Mouse (Mus musculus) cerebellum, postnatal 36 days (tissue): ENCODE data around the gene Cep170b.

ENCODE experiments used
- DNase-seq, 2 experiments: peaks; one replicate each; pipeline ENCODE4 v3.0.0; 2021 to 2022; ENCODE audit warnings: mixed read lengths in 2 of 2

The Cep170b gene

DNA sequence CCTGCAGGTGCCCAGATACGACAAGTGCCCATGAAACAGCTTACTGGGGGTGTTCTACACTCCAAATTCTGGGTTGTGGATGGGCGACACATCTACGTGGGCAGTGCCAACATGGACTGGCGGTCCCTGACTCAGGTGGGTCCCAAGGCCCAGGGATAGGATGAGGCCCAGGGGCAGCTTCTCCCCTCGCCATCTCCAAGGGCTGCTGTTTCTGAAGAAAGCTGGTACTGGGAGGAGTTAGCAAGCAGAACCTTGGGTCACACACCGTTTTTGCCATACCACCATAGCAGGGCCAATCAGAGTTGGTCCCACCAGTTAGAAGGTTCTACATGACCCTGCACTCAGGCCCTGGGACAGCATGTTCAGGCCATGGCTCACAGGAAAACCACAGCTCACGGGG, 44.7 kb downstream of the Cep170b start:
- DNase-seq = peak in 1 of 2 experiments; percentile 0

DNA sequence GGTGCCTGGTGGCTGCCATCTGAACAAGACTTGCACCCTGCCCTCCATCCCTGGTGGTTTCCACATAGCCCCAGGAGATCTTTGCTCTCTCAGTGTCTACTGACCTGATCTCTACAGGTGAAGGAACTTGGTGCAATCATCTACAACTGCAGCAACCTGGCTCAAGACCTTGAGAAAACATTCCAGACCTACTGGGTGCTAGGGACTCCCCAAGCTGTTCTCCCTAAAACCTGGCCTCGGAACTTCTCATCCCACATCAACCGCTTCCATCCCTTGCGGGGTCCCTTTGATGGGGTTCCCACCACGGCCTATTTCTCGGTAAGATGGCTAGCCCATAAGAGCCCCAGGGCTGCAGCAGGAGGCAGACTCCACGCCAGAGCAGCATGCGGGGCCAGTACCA, 46.3 kb downstream of the Cep170b start:
- DNase-seq = no peak

DNA sequence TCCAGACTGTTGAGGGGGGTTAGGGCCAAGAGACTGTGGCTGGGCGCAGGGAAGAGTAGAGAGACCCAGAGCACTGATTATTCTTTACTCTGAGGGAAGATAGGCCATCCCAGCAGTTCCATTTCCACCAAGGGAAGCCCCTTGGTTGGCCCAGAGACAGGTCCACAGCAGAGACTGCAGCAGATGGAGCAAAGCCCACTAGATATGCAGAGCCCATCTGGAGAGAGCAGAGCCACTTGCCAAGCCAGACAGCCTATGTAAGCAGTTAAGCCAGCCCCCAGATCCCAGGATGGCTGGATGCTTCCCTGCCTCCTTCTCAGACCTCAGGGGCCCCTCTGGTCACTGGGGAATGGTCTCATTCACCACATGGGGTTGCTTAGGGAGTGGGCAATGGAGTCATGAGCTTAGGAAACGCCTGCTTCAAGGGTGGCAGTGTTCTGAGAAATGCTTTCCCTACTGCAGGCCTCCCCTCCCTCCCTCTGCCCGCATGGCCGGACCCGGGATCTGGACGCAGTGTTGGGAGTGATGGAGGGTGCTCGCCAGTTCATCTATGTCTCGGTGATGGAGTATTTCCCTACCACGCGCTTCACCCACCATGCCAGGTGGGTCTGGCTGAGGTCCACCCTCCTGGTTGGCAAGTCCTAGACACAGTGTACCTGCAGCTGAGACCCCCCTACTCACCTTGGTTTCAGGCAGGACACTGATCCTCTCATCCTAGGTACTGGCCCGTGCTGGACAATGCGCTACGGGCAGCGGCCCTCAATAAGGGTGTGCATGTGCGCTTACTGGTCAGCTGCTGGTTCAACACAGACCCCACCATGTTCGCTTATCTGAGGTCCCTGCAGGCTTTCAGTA, 47.0 kb downstream of the Cep170b start:
- DNase-seq = peak in 1 of 2 experiments; percentile 1

DNA sequence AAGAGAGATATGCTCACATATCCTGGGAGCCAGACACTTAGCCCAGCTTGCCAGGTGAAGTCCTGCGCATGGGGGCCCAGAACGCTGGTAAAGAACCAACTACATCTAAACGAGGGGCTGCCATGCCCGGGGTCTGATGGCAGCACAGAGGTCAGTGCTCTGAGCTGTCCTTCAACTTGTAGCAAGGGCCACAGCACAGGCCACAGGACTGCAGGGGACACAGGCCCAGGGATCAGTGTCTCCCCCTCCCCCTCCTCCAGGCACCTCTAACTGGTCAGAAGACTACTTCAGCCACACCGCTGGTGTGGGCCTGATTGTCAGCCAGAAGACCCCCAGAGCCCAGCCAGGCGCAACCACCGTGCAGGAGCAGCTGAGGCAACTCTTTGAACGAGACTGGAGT, 47.9 kb downstream of the Cep170b start:
- peak in 1 of 2 experiments; percentile 0 for DNase-seq

DNA sequence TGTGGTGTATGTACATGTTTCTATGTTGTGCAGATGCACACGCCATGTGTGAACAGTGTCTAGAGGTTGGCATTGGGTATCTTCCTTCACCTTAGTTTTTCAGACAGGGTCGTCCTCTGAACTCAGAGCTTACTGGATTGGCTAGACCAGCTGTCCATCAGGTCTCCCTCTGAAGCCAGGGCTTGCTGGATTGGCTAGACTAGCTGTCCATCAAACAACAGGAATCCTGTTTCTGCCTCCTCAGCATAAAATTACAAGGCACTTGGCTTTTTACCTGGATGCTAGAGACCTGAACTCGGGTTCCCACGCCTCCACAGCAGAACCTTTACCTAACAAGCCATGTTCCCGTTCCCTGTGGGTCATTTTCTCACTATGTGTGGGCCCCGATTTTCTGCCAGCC, 48.8 kb downstream of the Cep170b start:
- DNase-seq = peak in 1 of 2 experiments; percentile 4

DNA sequence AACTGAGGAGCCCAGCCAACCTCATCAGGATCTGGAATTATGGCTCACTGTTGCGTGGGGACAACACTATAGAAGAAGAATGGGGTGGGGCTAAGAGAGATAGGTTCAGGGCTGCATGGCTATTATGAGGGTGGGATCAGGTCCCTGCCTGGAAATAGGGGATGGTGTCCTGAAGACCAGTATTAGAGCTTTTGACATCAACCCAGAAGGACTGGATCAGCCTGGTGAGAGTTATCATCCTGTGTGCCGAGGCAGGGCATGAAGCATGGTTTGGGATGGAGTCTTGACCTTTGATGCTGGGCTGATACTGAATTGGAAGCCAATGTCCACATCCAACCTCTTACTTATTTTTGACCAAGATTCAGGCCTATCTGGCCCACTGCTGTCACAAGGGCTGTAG, 49.5 kb downstream of the Cep170b start:
- DNase-seq = peak in 1 of 2 experiments; percentile 0

DNA sequence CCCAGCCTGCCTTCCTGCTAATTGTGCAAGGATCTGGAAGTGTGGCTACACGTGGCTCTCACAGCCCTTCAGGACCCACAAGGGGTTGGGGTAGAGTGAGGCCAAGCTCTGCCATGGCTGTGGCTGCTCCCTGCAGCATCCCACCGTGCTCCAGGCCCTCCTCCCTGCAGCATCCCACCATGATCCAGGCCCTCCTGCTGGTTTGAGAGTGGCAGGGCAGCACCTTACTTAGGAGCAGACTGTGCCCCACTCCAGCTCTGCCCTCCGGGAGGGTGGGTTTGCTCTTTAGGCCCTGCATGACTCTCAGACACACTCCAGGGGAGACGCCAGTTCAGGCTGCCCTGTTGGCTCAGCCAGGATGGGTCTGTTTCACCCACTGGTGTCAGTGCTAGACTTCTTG, 50.1 kb downstream of the Cep170b start:
- peak in 1 of 2 experiments; percentile 1 for DNase-seq

DNA sequence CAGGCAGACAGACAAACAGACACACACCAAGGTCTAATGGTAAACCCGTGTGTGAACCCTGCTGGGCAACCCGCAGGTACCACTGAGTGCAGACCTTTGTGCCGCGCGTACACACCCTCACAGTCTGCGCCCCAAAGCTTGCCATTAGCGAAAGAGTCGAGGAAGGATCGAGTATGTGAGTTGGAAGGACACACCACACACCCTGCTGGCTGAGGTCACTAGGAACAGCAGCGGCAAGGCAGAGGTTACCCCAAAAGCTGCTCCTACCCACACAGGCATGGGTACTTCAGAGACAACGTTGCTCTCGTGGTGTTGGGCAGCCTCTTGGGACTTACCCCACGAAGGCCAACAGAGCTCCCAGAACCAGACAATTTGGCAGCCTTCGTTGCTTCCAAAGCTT, 52.1 kb downstream of the Cep170b start:
- DNase-seq = peak in 1 of 2 experiments; percentile 0

DNA sequence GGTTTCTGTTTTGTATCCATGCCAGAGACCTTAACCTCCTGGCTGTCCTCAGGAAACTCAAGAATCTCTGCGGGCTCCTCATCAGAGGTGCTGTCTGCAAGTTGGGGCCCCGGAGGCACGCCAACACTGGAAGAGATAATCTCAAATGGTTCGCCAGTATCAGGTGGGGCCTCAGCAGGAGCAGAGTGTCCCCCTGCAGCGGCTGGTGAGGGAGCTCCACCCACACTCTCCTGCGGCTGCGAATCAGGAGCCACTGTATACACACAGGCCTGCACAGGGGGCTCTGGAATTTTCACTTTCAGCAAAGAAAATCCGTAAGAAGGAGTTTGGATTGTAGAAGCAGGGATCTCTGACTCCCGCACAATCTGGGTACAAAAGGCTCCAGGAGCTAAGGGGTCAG, 53.1 kb downstream of the Cep170b start:
- DNase-seq = peak in 1 of 2 experiments; percentile 0

DNA sequence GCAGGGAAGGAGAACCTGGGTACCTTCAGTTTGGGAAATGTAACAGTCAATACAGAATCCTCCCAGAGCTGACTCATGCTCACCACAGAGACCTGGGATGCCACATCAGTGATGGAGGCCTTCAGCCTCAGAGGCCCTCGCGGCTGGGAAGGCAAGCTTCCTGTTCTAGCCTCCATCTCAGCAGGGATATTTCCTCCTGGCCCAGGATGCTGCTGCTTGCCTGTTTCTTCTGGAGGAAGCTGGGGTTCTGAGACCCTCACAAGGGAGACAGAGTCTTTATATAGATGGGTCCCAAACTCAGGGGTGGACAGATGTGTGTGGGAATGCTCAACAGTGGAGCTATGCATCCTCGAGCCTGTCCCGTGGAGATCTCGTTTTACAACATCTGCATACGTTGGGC, 53.8 kb downstream of the Cep170b start:
- no peak for DNase-seq

DNA sequence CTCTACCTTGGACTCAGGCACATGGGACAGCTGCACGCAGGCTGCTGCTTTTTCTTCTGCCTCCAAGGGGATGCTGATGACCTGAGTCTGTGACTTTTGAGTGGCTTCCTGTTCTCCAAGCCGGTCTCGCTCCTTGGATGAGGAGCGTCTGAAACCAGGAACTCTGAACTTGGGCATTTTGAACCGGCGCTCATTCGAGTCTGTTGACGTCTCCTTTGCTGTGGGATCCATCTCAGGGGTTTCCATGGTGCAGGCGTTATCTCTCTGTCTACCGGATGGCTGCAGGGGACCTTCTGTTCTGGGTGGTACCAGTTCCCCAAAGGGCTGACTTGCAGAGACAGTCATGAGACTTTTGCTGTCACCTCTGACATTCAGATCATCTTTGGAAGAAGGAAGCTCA, 54.2 kb downstream of the Cep170b start:
- no peak for DNase-seq

DNA sequence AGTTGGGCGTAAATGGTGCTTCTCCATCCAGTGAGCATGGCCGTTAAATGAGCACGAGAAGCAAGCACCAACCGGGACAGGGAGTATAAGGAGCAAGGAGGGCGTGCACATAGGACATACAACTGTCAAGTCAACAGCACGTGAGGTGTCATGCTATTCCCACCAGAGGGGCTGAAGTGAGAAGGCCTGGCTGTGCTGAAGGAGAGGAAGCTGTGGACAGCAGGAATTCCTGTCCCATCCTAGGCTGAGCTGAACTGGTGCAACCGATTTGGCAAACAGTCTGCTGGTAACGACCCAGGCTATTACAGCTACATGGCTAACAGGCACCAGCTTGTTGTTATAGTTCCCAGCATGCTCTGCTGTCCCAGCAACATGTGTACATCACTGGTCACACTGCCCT, 70.8 kb downstream of the Cep170b start:
- no peak for DNase-seq

DNA sequence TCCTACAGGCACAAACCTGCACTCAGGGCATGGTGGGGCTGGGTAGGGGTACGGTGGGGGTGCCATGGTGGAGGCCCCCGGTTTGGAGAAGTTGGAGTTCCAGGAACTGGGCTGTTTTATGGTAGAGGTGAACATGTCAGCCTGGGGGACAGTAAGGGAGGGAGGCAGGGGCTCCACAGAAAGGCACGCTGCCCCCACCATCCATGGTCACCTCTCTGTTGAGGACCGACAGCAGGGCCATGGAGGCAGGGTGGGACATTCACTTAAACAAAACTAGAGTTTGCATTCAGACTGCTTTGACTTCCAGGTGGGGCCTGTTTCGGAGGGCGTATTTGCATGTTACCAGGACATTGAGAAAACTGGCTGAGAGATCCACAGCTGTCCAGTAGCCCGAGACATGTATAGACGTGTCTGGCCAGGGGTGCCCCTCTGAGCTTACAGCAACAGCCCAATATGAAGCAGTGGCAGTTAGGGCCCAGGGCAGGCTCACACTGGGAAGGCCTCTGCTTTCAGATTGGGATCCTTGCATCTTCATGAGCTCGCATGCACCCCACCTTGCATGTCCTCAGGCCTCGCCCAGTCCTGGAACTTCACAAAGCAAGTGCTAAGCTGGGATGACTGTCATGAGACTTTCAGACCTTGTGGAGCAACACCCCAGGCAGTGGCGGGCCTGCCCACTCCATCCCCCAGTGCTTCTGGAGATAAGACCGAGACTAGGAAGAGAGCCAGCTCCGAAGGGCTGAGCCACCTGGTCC, 73.5 kb downstream of the Cep170b start:
- DNase-seq = no peak

DNA sequence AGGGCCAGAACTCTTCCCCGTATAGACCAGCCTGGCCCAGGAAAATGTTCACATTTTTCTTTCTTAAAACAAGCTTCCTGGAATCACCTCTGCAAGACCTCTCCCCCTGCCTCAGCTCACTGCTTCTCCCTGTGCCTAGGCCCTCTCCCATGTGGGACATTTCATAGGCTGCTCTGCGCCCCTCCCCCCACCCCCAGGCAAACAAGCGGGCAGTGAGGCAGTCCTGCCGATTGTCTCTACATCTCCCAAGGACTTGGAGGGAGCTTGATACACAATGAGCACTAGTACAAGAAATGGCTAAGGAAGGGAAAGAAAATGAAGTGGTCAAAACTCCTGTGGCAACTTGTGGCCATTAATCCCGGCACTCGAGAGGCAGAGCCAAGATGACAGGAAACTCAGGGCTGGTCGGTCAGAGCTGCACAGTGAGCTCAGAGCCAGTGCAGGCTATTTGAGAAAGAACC, 74.1 kb downstream of the Cep170b start:
- DNase-seq = no peak

DNA sequence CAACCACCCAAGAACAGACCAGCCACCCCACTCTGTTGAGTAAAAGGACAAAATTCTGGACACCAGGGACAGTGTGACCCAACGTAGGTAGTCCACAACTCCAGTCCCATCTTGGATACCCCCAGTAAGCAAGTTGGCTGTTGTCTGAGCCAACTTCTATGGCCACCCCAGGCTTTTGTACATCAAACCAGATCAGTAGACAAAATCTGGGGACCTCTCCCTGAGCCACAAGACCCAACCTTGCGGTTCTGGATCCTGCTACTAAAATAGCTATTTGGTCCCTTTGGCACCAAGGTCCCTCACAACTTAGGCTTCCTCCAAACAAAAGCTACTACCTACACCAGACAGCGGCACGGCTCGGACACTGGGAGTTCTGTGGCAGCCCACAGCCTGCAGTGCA, 74.7 kb downstream of the Cep170b start:
- DNase-seq = no peak

DNA sequence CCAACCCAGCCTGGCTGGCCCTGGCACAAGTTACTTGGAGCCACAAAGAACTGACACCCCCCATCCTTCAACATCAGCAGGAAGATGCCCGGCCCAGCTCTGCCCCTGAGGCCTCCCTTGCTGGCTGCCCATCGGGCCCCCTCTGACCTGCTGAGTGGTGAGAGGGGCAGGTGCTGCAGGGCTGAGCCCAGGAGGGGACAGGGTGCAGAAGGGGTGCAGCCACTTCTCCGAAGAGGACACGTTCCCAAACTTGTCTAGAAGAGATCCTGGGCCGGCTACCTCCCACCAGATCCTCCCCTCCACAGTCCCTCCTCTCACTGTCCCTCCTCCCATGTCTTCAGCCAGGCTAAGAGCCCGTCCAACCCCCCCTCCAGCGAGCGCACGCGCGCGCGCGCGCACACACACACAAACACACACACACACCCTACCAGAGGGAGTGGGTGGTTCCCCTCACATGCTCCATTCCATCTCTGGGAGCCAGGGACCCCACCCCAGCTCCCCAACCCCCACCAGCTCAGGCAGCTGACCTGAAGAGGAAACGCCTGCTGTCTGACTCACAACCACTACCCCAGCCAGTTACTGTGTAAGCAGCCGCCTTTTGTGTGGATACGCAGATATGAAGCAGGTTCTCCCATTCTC, 75.3 kb downstream of the Cep170b start:
- DNase-seq = no peak
